Mouse (Mus musculus): ENCODE results near the gene Ascc3. TPM values are rescaled to one million over a fixed set of nuclear protein-coding genes. Genes with fewer than 3 reads are reported as not detected.

Gene Ascc3
- 22.2 and 28.8 TPM in 2 replicates for polyA plus RNA-seq (2014; fragmentation: Nextera tagmentation; extraction: Ambion mirVana)

GRCm38 (mm10) chr10:50592355-50593293 lies at the start of gene Ascc3:
Gene Ascc3, plus strand, starts transcription at chr10:50592669.
- WGBS (ENCODE audit: insufficient replicate concordance), result under 1% methylated on average over 71 of the region's 79 CpGs

DNA sequence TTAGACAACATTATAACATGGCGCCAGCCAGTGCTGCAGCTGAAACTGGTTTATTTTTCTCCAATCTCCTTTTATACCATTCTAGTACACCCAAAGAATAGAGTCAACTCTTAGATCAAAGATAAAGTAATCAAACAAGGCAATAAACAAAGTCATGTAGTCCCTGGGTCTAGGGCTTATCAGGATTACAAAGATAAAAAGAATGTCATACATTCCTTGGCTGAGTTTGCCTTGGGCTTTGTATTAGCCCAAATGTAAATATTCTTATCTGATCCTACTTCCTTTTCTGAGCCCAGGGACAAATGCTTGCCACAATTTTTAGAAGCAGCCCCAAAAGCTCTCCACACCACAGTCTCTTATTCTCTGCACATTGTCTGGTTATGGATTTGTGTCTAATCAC lies 7.7 kb upstream of the Ascc3 start:
- Histone ChIP-seq H3K9ac (ENCODE audit: low read depth, low read length) (no peak overlapping the region), H3K4me1 (ENCODE audit: control insufficient read depth, insufficient read depth, low read length) (no peaks in the 10 kb centered on the region), H3K27me3 (ENCODE audit: control insufficient read depth, insufficient read depth, low read length) (no peaks in the 10 kb centered on the region), H3K4me2 (no peak overlapping the region), H3K4me3 (ENCODE audit: low read depth, low read length) (no peak overlapping the region), H3K27ac (ENCODE audit: low read depth, low read length) (no peak overlapping the region), H3K9me3 (replicated peaks; ENCODE audit: control insufficient read depth, low read length) (no peaks in the 10 kb centered on the region), H3K36me3 (ENCODE audit: control insufficient read depth, insufficient read depth, low read length) (no peaks in the 10 kb centered on the region)
- WGBS (ENCODE audit: insufficient replicate concordance), result 61% methylated on average over 1 of the region's 1 CpGs
- no peak for ATAC-seq (replicated peaks; ENCODE audit: insufficient number of reproducible peaks, low FRiP score, low TSS enrichment)

More at GRCm38 (mm10) chr10:50592355-50593293, at the start of gene Ascc3:
- H3K9ac ChIP-seq (ENCODE audit: low read depth, low read length), result peak within 1 kb of the TSS; percentile 81
- no peaks in the 10 kb centered on the region for H3K4me1 ChIP-seq (ENCODE audit: control insufficient read depth, insufficient read depth, low read length)
- H3K27ac ChIP-seq (ENCODE audit: low read depth, low read length), result peak within 1 kb of the TSS; percentile 86
- H3K27me3 ChIP-seq (ENCODE audit: control insufficient read depth, insufficient read depth, low read length), result no peaks in the 10 kb centered on the region
- H3K4me3 ChIP-seq (ENCODE audit: low read depth, low read length), result peak within 1 kb of the TSS; percentile 71
- H3K36me3 ChIP-seq (ENCODE audit: control insufficient read depth, insufficient read depth, low read length), result no peaks in the 10 kb centered on the region
- peak; percentile 99 for ATAC-seq (replicated peaks; ENCODE audit: insufficient number of reproducible peaks, low FRiP score, low TSS enrichment)
- H3K9me3 ChIP-seq (replicated peaks; ENCODE audit: control insufficient read depth, low read length), result no peaks in the 10 kb centered on the region
- peak within 1 kb of the TSS; percentile 63 for H3K4me2 ChIP-seq

- Histone ChIP-seq H3K9ac (ENCODE audit: low read depth, low read length) (no peak overlapping the region), H3K4me2 (no peak overlapping the region), H3K36me3 (ENCODE audit: control insufficient read depth, insufficient read depth, low read length) (no peaks in the 10 kb centered on the region), H3K9me3 (replicated peaks; ENCODE audit: control insufficient read depth, low read length) (no peaks in the 10 kb centered on the region), H3K4me1 (ENCODE audit: control insufficient read depth, insufficient read depth, low read length) (no peaks in the 10 kb centered on the region), H3K4me3 (ENCODE audit: low read depth, low read length) (no peak overlapping the region), H3K27ac (ENCODE audit: low read depth, low read length) (no peak overlapping the region), H3K27me3 (ENCODE audit: control insufficient read depth, insufficient read depth, low read length) (no peaks in the 10 kb centered on the region)
- no peak for ATAC-seq (replicated peaks; ENCODE audit: insufficient number of reproducible peaks, low FRiP score, low TSS enrichment)
- 75% methylated on average over 1 of the region's 1 CpGs for WGBS (ENCODE audit: insufficient replicate concordance)
Measured at GRCm38 (mm10) chr10:50586556-50586955, 5.9 kb upstream of the Ascc3 start.

- Histone ChIP-seq H3K36me3 (ENCODE audit: control insufficient read depth, insufficient read depth, low read length) (no peaks in the 10 kb centered on the region), H3K27me3 (ENCODE audit: control insufficient read depth, insufficient read depth, low read length) (no peaks in the 10 kb centered on the region), H3K4me3 (ENCODE audit: low read depth, low read length) (peak overlapping the region; percentile 71), H3K9ac (ENCODE audit: low read depth, low read length) (peak overlapping the region; percentile 81), H3K4me1 (ENCODE audit: control insufficient read depth, insufficient read depth, low read length) (no peaks in the 10 kb centered on the region), H3K9me3 (replicated peaks; ENCODE audit: control insufficient read depth, low read length) (no peaks in the 10 kb centered on the region), H3K4me2 (peak overlapping the region; percentile 63), H3K27ac (ENCODE audit: low read depth, low read length) (no peak overlapping the region)
- WGBS (ENCODE audit: insufficient replicate concordance), result 66% methylated on average over 12 of the region's 12 CpGs
- ATAC-seq (replicated peaks; ENCODE audit: insufficient number of reproducible peaks, low FRiP score, low TSS enrichment), result no peak
Measured at GRCm38 (mm10) chr10:50593371-50593770, 902 bp downstream of the Ascc3 start.

- Histone ChIP-seq H3K4me1 (ENCODE audit: control insufficient read depth, insufficient read depth, low read length) (no peaks in the 10 kb centered on the region), H3K9me3 (replicated peaks; ENCODE audit: control insufficient read depth, low read length) (no peaks in the 10 kb centered on the region), H3K9ac (ENCODE audit: low read depth, low read length) (no peak overlapping the region), H3K27ac (ENCODE audit: low read depth, low read length) (no peak overlapping the region), H3K36me3 (ENCODE audit: control insufficient read depth, insufficient read depth, low read length) (no peaks in the 10 kb centered on the region), H3K4me2 (no peak overlapping the region), H3K4me3 (ENCODE audit: low read depth, low read length) (no peak overlapping the region), H3K27me3 (ENCODE audit: control insufficient read depth, insufficient read depth, low read length) (no peaks in the 10 kb centered on the region)
- no peak for ATAC-seq (replicated peaks; ENCODE audit: insufficient number of reproducible peaks, low FRiP score, low TSS enrichment)
Measured at GRCm38 (mm10) chr10:50595340-50595739, 2.9 kb downstream of the Ascc3 start.

- no peaks in the 10 kb centered on the region for H3K36me3 ChIP-seq (ENCODE audit: control insufficient read depth, insufficient read depth, low read length)
- no peak overlapping the region for H3K9ac ChIP-seq (ENCODE audit: low read depth, low read length)
- no peak for ATAC-seq (replicated peaks; ENCODE audit: insufficient number of reproducible peaks, low FRiP score, low TSS enrichment)
- no peak overlapping the region for H3K4me3 ChIP-seq (ENCODE audit: low read depth, low read length)
- 96% methylated on average over 5 of the region's 5 CpGs for WGBS (ENCODE audit: insufficient replicate concordance)
- H3K9me3 ChIP-seq (replicated peaks; ENCODE audit: control insufficient read depth, low read length), result no peaks in the 10 kb centered on the region
- no peaks in the 10 kb centered on the region for H3K4me1 ChIP-seq (ENCODE audit: control insufficient read depth, insufficient read depth, low read length)
- H3K27ac ChIP-seq (ENCODE audit: low read depth, low read length), result no peak overlapping the region
- no peak overlapping the region for H3K4me2 ChIP-seq
- H3K27me3 ChIP-seq (ENCODE audit: control insufficient read depth, insufficient read depth, low read length), result no peaks in the 10 kb centered on the region
Measured at GRCm38 (mm10) chr10:50604919-50605318, 12.4 kb downstream of the Ascc3 start.

GRCm38 (mm10) chr10:50613840-50614239 lies 21.4 kb downstream of the Ascc3 start:
- Histone ChIP-seq H3K9me3 (replicated peaks; ENCODE audit: control insufficient read depth, low read length) (no peaks in the 10 kb centered on the region), H3K9ac (ENCODE audit: low read depth, low read length) (no peak overlapping the region), H3K4me3 (ENCODE audit: low read depth, low read length) (no peak overlapping the region), H3K4me1 (ENCODE audit: control insufficient read depth, insufficient read depth, low read length) (no peaks in the 10 kb centered on the region), H3K27ac (ENCODE audit: low read depth, low read length) (no peak overlapping the region), H3K27me3 (ENCODE audit: control insufficient read depth, insufficient read depth, low read length) (no peaks in the 10 kb centered on the region), H3K4me2 (no peak overlapping the region), H3K36me3 (ENCODE audit: control insufficient read depth, insufficient read depth, low read length) (peaks cover 3% of the 10 kb centered on the region; the same call in 1 of the 2 replicates)
- no peak for ATAC-seq (replicated peaks; ENCODE audit: insufficient number of reproducible peaks, low FRiP score, low TSS enrichment)
- WGBS (ENCODE audit: insufficient replicate concordance), result 91% methylated on average over 9 of the region's 9 CpGs

DNA sequence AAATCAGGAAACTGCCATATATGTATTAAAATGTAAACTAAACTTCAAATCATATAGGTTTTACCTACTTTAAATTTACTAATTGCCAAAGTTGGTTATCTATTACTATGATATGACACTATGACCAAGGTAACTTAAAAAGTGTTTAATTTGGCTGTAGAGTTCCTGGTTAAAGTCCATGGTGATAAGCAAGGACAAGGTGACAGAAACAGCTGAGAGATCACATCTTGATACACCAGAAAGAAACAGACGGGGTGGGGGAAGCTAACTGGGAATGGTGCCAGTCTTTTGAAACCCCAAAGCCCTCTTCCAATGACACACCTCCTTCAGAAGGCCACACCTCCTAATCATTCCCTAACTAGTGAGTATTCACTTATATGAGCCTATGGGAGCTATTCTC lies 33.4 kb downstream of the Ascc3 start:
- H3K9me3 ChIP-seq (replicated peaks; ENCODE audit: control insufficient read depth, low read length), result no peaks in the 10 kb centered on the region
- no peaks in the 10 kb centered on the region for H3K27me3 ChIP-seq (ENCODE audit: control insufficient read depth, insufficient read depth, low read length)
- no peaks in the 10 kb centered on the region for H3K4me1 ChIP-seq (ENCODE audit: control insufficient read depth, insufficient read depth, low read length)
- H3K9ac ChIP-seq (ENCODE audit: low read depth, low read length), result no peak overlapping the region
- ATAC-seq (replicated peaks; ENCODE audit: insufficient number of reproducible peaks, low FRiP score, low TSS enrichment), result no peak
- WGBS (ENCODE audit: insufficient replicate concordance), result 36% methylated on average over 1 of the region's 1 CpGs
- no peak overlapping the region for H3K27ac ChIP-seq (ENCODE audit: low read depth, low read length)
- peaks cover 7% of the 10 kb centered on the region; the same call in 1 of the 2 replicates for H3K36me3 ChIP-seq (ENCODE audit: control insufficient read depth, insufficient read depth, low read length)
- no peak overlapping the region for H3K4me2 ChIP-seq
- no peak overlapping the region for H3K4me3 ChIP-seq (ENCODE audit: low read depth, low read length)

GRCm38 (mm10) chr10:50639607-50640006 lies 47.1 kb downstream of the Ascc3 start:
- no peak for ATAC-seq (replicated peaks; ENCODE audit: insufficient number of reproducible peaks, low FRiP score, low TSS enrichment)
- no peaks in the 10 kb centered on the region for H3K9me3 ChIP-seq (replicated peaks; ENCODE audit: control insufficient read depth, low read length)
- H3K36me3 ChIP-seq (ENCODE audit: control insufficient read depth, insufficient read depth, low read length), result no peaks in the 10 kb centered on the region
- whole genome bisulfite sequencing (ENCODE audit: insufficient replicate concordance), result 84% methylated on average over 1 of the region's 1 CpGs
- H3K4me2 ChIP-seq, result no peak overlapping the region
- no peaks in the 10 kb centered on the region for H3K4me1 ChIP-seq (ENCODE audit: control insufficient read depth, insufficient read depth, low read length)
- H3K4me3 ChIP-seq (ENCODE audit: low read depth, low read length), result no peak overlapping the region
- no peaks in the 10 kb centered on the region for H3K27me3 ChIP-seq (ENCODE audit: control insufficient read depth, insufficient read depth, low read length)
- no peak overlapping the region for H3K9ac ChIP-seq (ENCODE audit: low read depth, low read length)
- no peak overlapping the region for H3K27ac ChIP-seq (ENCODE audit: low read depth, low read length)

Data from heart, embryonic 11.5 days (tissue).